Mouse (Mus musculus) kidney, adult 2 months (tissue): Measurements from ENCODE around the gene Atoh1.

Source experiments
- CTCF ChIP-seq: fragments of 200-500 bp; conservative IDR thresholded peaks from 2 replicates; pipeline ENCODE4 v1.5.1; 2011; ENCODE audit warnings: low read depth, mild to moderate bottlenecking, control low read depth, low read length, moderate library complexity, mixed read lengths; ENCODE audit not compliant: insufficient read depth, insufficient read length
- POLR2A ChIP-seq: fragments of 200-500 bp; IDR thresholded peaks from one replicate; pipeline ENCODE4 v1.6.1; 2011; ENCODE audit warnings: low read depth, low read length, control low read depth

- no peak for TF ChIP-seq CTCF
- TF ChIP-seq POLR2A, result no peak
Observed at GRCm38 (mm10) chr6:64742915-64743489, 14.1 kb downstream of the Atoh1 start.
